Mouse (Mus musculus): ENCODE data around the gene Rcbtb2.

DNA sequence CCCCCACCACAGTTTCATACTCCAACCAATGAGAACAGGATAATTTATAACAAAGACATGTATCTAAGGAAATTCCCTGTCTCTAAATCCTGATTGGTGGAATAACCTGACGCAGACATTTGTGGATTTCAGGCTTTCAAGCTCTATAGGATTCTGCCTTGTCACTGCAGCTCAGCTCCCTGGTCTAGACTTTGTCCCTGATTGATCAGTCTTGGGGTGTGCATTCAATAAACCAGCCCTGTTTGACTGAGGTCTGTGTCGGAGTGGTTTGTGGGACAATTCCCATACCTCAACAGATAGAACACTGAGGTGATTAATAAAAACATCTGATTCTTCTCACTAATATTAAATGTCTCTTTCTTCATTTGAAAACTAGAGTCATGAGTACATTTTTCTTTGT lies 127.2 kb downstream of the Rcbtb2 start:
- no peak for TF ChIP-seq CTCF (conservative IDR thresholded peaks at IDR 0.05 in 1 of 2, IDR thresholded peaks at IDR 0.05 in 1 of 2; ENCODE audit: low read depth in 2 of 2, low read length in 2 of 2)
- TF ChIP-seq TBP (conservative IDR thresholded peaks at IDR 0.05; ENCODE audit: low read depth, low read length), result no peak
- no peak for TF ChIP-seq ZMIZ1 (IDR thresholded peaks at IDR 0.05; ENCODE audit: low read depth, low read length)
- TF ChIP-seq E2F4 (IDR thresholded peaks at IDR 0.05; ENCODE audit: insufficient replicate concordance, low read depth, low read length), result no peak
- no peak for TF ChIP-seq POLR2A (IDR thresholded peaks at IDR 0.05; ENCODE audit: low read depth, low read length)
- no peak for TF ChIP-seq BHLHE40 (IDR thresholded peaks at IDR 0.05; ENCODE audit: low read depth, low read length)
- TF ChIP-seq ZC3H11A (IDR thresholded peaks at IDR 0.05; ENCODE audit: low read depth, low read length), result no peak

Data from CH12.LX (cell line).